Mouse (Mus musculus): Measurements from ENCODE around the gene Ly6g6c.

Gene Ly6g6c

DNA sequence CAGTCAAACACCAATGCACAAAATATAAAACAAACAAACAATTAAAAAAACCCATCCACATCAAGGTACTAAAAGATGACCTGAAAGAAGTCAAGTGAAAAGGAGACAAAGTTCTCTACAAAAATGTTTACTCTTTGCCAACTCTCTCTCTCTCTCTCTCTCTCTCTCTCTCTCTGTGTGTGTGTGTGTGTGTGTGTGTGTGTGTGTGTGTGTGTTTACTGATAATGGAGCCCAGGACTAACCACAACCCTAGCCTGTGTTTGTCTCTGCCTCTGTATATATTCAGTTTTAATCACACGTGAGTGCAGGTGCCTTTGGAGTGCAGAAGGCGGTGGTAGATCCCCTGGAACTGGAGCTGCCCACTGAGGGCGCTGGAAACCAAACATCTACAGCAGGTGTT lies 8.1 kb upstream of the Ly6g6c start:
- no peak for DNase-seq (ENCODE audit: low spot score in 2 of 2)

DNA sequence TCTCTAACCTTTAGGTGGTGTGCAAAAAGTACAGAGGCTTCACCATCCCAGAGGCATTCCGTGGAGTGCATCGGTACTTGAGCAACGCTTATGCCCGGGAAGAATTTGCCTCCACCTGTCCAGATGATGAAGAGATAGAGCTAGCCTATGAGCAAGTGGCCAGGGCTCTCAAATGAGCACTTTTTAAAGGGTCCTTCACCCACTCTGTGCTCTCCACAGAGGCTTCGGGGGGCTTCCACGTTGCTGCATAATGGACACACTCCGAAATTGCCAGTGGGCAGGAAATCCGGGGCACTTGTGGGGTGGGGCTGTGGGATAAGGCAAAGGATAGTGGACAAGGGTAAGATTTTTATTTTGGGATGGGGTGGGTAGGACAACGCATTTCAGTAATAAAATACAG lies 6.9 kb upstream of the Ly6g6c start:
- no peak for DNase-seq (ENCODE audit: low spot score in 2 of 2)

DNA sequence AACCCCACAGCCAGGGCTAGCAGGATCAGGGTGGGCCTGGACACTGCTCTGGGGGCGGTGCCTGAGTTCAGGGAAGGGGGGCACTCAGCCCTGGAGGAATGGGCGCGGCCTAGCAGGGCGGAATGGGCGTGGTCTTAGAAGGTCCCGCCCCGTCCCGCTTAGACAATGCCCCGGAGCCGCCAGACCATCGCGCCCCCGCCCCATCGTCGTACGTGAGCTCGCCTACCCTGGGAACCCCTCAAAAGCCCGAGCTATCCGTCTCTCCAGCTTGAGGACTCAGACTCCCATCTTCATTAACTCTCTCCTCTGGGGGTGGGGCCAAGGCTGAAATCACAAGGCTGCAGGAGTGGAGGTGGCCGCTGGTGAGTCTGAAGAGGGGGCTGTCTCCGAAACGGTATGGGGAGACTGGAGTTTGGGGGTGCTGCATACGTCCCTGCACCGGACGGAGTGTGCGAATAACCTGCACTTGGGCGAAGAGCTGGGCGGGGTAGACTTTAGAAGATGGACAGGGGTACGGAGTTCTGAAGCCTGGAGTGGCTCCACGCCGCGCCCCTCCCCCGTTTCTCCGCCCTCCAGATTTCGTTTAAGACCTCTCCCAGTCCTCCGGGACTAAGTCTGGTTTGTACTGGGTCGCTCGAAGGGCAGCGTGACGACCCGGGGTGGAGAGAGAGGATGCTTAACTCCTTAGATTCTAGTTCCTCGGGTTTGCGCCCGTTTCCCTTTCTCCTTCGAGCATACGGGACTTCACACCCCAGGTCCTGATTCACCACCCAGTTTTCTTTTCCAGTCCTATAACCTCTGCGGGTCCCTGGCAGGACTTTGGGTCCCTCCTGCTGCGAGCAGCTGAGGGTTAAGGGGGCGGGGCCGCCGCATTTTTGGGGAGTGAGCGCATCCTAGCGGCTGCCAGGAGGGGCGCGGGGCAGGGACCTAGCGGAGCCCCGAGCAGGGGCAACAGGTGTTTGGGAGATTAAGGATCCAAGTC lies 6.0 kb upstream of the Ly6g6c start, which contains the start of gene Ddah2:
TSS of gene Ddah2 (plus strand) at position 125 of the 982 bp plus-strand sequence.
- DNase-seq (ENCODE audit: low spot score in 2 of 2): peak; percentile 76 to 84

DNA sequence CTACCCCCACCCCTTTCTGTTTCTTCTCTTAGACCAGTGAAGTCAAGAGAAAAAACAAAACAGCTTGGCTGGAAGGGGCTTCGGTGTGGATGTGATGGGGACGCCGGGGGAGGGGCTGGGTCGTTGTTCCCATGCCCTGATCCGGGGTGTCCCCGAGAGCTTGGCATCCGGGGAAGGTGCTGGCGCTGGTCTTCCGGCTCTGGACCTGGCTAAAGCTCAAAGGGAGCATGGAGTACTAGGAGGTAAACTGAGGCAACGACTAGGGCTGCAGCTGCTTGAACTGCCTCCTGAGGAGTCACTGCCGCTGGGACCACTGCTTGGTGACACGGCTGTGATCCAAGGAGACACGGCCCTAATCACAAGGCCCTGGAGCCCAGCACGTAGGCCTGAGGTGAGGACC lies 5.1 kb upstream of the Ly6g6c start:
- no peak for DNase-seq (ENCODE audit: low spot score in 2 of 2)

DNA sequence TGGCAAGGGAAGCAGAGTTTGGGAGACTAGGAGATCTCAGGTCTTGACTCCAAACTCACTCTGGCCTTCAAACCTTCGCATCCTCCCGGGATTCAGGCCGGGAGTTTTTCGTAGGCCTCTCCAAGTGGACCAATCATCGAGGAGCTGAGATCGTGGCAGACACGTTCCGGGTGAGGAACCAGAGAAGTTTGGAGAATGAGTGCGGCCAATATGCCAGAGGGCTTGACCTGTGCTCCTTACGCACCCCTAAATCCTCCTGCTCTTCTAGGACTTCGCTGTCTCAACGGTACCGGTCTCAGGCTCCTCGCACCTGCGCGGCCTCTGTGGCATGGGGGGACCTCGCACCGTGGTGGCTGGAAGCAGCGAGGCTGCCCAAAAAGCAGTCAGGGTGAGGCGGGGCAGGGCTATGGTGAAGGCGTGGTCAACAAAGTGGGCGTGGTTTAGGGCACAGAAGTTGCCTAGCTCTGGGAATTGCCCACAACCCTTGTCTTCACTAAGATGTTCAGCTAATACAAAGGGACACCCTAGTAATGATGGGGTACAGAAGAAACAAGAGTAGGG lies 4.4 kb upstream of the Ly6g6c start:
- no peak for DNase-seq (ENCODE audit: low spot score in 2 of 2)

DNA sequence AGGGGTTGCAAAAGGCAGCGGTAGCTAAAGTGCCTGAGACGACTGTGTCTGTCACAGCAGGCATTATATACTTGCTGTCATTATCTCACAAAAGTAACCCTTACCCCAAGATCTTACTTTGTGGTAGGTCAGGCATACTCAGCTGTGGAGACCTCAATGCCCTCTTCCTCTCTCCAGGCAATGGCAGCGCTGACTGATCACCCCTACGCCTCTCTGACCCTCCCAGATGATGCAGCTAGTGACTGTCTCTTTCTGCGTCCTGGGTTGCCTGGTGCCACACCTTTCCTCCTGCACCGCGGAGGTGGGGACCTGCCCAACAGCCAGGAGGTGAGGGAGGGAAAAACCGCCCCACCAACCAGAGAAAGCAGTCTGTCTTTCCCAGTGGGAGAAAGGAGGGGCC lies 3.9 kb upstream of the Ly6g6c start:
- no peak for DNase-seq (ENCODE audit: low spot score in 2 of 2)

DNA sequence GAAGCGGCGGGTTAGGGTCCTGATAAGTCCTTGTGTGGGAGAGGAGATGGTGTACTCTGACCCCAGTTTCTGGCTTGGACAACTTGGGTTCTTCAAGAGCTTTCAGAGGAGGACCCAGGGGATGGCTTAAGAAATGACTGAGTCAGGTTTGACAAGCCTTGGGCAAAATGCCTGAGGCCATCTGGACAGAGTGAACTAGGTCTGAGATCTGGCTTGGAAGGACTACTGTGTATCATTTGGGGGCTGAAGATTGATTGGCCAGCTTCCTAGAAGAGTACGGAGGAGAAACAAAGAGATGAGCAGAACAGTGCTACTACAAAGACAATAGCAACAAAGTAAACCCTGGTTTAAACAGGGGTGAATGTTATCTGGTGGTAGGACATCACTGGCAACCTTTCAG lies 1.7 kb upstream of the Ly6g6c start:
- DNase-seq (ENCODE audit: low spot score in 2 of 2): no peak

DNA sequence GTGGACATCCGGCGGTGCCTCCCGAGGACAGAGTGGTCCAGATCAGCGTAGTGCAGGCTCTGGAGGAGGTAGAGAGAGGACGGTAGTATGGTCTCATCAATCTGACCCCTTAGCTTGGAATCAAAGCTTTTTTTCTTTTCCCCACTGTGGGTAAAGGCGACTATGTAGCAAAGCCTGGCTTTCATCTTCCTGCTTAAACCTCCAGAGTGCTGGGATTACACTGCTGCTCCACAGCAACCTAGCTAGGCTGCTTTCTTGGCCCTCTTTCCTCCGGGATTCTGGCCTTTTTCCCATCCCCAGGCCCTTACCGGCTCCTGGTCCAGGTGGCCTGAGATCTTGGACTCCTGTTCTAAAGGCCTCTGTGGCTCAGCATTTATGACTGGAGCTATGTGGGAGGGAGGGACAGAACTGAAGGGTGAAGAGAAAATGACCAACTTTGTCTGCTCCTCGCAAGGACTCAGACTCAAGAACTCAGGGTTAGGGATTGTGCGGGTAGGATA lies 760 bp upstream of the Ly6g6c start:
- no peak for DNase-seq (ENCODE audit: low spot score in 2 of 2)

DNA sequence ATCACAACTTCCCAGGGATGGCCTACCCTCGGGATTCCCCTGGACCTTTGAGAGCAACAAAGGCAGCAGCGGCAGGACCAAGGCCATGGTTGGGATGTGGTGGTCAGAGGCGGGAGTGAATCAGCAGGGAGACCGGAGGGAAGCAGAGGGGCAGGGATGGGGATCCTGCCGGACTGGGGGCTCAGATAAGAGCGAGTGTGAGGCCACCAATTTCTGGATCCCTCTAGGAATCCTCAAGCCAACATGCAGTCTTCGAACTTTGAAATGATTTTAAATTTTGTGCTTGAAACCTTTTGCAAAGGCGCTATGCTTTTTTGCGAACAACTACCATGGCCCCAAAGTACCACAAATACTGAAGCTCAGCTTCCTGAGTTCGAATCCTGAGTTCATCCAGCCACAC lies 896 bp downstream of the Ly6g6c start, which contains the start of gene Mpig6b:
TSS of gene Mpig6b (minus strand) at position 101 of the 400 bp plus-strand sequence.
- DNase-seq (ENCODE audit: low spot score in 2 of 2): no peak

DNA sequence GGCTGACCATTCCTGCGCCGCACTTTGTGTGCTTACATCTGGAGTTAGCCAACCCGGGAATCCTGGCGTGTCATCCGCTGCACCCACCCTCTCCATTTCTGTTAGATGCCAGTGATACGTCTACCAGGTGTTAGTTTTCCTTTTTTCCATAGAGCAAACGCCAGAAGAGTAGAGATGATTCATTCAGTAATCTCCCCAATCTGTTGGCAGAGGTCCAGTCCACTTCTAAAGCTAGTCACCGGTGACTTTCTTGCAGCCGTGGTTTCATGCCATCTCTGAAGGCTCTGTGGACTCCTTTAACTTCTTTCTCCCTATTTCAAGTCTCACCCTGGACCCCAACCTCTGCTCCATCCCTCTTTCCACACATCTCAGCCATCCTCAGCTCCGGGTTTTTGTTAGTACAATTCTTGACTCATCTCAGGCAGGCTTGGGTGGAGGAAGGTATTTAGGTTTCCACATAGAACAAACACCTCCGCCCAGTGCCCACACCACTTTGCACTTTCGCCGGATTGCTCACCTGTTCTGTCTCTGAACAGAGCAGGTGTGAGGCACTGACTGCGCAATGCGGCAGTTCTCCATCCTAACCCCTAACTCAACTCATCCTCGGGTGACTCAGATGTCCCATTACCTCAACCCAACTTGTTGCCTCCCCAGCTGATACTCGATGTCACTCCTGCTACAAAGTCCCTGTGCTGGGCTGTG lies 3.2 kb downstream of the Ly6g6c start:
- DNase-seq (ENCODE audit: low spot score in 2 of 2): no peak

DNA sequence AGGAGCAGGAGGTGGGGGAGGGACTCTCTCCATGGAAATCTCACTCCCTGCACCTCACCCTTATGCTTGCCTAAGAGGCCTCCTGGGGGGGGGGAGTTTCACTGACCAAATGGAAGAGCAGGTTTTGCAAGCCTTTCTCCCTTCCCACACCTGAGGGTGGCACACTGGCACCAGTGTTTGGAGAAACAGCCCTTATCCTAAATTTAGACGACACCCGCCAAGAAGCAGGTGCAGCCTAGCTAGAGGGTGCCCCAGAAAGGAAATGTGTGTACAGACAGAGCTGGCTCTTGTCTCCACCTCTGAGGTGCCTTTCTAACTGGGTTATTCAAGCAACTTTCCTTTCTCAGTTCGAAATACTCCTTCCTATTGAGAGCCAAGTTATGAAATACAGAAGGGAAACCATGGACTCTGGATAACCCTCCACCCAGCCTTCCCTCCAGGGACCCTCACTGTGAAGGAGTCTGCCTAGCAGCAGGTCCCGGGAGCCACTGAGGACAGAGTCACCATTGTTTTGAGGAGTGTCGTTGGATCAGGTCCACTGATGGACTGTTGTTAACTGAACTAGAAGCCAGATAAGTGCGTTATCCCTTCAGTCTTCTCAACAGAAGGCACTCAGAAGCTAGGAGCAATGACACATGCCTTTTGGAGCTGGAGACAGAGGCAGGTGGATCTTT lies 5.5 kb downstream of the Ly6g6c start:
- DNase-seq (ENCODE audit: low spot score in 2 of 2): no peak

DNA sequence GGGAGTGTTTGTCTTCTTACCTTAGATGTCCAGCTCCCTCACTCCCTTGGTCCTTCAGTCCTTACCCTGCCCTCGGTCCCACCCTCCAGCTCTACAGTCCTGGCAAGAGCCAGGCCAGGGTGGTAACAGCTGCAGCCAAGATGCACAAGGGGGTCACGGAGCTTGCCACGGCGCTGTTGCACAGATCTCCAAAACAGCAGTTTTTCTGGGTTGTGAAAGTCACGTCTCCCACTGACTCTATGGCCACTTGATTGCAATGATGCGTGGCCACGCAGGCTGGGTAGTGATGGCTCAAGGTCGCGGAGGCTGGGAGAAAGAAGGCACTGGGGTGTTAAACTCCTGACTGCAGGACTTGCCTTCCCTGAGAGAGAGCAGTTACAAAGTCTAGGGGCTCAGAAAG lies 6.3 kb downstream of the Ly6g6c start:
- DNase-seq (ENCODE audit: low spot score in 2 of 2): no peak

DNA sequence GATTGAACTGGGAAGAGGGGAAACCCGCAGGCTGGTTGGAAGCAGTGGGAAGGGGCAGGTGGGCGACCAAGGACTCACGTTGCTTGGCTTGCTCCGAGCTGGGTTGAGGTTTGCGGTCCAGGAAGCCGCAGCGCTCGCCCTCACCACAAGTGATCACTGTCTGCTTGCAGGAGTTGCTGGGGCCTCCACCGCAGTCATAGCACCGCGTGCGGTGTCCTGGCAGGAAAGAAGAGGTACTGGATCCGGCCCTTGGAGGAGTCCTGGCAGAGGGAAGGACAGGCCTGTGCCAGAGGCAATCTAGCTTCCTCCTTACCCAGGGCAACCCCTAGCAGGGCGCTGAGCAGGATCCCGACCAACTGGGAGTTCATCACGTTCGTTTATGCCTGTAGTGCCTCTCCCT lies 8.9 kb downstream of the Ly6g6c start:
- no peak for DNase-seq (ENCODE audit: low spot score in 2 of 2)

DNA sequence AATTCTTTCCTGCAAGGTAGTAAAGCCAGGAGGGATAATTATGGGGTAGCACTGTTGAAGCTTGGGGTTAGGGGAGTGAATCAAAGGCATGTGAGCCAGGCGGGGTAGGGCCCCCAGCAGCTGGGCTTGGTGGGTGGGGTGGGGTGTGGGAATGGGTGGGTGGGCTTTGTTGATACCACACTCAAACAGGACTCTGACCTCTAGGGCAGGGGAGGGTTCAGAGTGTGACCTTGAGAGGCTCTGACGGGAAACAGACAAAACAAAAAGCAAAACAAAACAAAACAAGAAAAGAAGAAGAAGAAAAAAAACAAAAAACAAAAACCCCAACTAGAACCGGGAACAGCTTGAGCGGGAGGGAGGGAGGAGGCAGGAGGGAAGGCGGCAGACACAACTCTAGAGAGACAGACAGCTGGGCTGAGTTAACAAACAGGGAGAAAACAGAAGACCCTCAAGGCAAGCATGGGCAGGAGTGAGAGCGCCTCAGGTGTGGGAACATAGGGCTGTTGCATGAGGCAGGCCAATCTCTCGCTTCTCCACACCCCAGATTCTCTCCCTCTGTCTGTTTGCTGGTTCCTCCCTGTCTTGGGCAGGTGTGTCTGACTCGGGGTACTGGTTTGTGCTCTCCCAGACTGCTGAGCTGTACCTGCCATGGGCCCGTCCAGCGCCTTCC lies 11.5 kb downstream of the Ly6g6c start, which contains the start of gene Ly6g6e:
TSS of gene Ly6g6e (plus strand) at position 396 of the 670 bp plus-strand sequence.
- DNase-seq (ENCODE audit: low spot score in 2 of 2): no peak

DNA sequence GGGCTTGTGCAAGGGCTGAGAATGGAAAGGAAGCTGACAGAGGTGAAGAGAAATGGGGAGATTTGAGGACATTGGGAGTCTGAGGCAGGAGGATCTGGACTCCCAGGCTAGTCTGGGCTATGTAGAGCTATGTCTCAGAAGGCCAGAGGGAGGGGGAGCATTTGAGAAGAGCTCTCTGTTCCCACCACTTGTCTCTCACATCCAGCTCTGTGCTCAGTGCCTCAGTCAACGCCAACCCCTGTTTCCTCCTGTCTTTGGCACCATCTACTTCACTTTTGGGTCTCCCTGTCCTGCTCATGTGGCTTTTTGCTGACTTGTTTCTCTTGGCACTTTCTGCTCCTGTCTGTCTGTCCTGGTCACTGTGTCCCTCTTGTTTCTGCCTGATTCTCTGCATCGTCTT lies 12.1 kb downstream of the Ly6g6c start:
- DNase-seq (ENCODE audit: low spot score in 2 of 2): no peak

DNA sequence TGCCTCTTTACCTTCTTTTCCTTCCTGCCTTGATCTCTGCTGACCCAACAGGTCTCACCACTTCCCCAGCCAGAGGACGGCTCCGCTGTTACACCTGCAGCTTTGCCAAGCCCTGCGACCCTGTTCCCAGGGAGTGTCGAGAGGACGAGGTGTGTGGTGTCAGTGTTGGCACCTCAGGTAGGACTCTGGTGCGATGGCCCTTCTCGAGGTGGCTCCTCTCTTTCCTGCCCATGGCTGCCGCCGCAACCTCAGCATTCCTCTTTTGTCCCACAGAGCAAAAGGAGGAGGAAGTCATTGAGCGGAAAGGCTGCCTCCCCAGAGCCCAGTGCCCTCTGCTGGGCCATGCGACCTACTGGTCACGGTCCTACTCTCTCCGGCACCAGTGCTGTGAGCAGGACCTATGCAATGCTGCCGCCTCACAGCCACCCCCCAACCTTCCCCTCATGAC lies 12.6 kb downstream of the Ly6g6c start, which contains the start of gene Ly6g6d:
TSS of gene Ly6g6d (minus strand) at position 280 of the 448 bp plus-strand sequence.
- DNase-seq (ENCODE audit: low spot score in 2 of 2): no peak

DNA sequence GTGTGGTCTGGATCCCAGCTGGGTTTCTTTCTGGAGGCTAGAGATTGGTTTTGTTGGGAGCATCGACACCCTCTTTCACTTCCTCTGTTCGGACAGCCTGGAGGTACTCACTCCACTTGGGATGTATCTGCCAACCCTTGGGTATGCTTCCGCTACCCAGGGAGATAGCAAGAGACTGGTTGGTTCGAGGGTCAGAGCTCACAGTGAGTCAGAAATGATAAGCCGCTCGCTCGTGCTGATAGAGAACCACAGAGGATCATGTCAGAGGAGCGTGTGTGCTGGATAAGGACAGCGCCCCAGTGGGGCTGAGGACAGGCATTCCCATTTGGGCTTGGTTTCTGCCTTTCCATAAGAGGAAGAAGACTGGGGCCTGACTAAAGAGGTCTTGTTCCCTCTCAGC lies 14.6 kb downstream of the Ly6g6c start:
- no peak for DNase-seq (ENCODE audit: low spot score in 2 of 2)

DNA sequence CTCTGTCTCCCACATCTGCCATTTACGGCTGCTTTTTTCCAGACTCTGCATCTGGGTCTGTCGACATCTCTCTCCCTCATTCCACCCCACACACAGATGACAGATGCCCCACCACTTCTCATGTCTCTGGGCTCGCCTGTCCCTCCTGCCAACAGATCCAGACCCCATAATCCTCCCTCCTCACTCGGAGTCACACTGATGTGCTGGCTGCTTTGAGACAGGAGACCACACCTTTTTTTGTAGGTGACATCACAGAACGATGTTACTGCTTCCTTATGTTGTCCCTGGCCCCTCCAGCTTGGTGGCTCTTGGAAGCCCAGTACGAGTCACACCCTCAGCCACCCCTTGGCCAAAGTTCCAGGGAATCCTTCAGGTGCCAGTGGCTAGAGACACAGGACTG lies 15.1 kb downstream of the Ly6g6c start:
- no peak for DNase-seq (ENCODE audit: low spot score in 2 of 2)

DNA sequence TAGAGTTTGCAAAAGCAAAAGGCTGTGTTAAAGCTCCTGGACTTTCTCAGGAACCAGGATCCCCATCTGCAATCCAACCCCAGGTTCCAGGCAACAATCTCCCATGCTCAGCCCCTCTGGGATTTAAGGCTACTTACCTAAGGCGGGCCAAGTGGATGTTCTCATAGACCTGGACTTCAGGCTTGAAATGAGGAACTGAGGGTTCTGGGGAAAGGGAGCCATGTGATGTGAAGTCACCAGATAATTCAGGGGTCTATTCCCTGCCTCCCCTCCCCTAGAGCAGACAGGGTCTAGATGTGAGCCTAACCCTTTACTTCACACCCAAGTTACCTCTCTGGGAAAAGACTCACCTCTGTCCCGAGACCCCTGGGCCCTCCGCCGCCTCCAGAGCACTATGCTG lies 15.5 kb downstream of the Ly6g6c start:
- DNase-seq (ENCODE audit: low spot score in 2 of 2): no peak

DNA sequence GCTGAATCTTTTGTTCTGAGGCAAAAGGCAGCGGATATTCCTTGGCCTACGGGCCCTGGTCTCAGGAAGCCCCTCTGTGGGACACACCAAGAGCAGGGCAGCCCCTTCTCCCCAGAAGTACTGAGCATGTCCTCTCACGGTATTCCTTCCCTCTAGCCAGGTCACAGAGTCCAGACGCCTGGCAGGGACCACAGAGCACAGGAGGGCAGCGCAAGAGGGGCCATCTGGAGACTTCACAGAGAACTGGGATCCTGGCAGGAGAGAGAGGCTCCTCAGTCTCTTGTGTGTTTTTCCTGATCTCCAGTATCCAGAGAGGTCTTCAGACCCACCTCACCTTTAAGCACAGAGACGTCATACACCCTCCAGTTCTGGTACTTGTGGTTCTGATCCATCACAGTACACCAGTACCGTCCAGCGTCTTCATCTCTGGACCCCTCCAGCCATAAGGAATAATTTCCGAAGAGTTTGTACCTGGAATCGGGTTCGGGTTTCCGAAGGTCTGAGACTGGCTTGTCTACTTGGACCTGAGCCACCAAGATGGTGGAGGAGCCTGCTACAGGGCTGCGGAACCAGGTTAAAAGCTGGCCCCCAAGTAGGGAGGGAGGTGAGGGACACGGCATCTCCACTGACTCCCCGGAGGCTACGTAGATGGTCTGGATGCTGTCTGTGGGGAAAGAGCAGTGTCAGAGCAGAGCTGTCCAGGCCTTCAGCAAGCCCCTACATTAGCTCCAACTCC lies 17.8 kb downstream of the Ly6g6c start:
- no peak for DNase-seq (ENCODE audit: low spot score in 2 of 2)

Measured in frontal cortex, postnatal 10 days (tissue).